Mouse (Mus musculus) adrenal gland, postnatal 0 days (tissue): Measurements from ENCODE around the gene Gpr157. TPM values are rescaled to one million over a fixed set of nuclear protein-coding genes. Genes with fewer than 3 reads are reported as not detected.
A peak's percentile ranks its signal among the peaks of the same experiment; 100 is the strongest.

Experiments used
- microRNA-seq: library from miRNA; unstranded; fragments of <30 nt; microRNA quantifications from one replicate; pipeline ENCODE4, GENCODE M21; 2016; ENCODE audit warnings: borderline replicate concordance; ENCODE audit not compliant: insufficient number of aligned reads
- polyA plus RNA-seq: library from polyadenylated mRNA; unstranded; fragments of >200 nt; fragmentation: Nextera tagmentation; extraction: Ambion mirVana; gene quantifications from 2 replicates; pipeline ENCODE4 v1.2.1, GENCODE M21; 2015

Gpr157 gene
- 0.87 and 0.91 TPM in 2 replicates for polyA plus RNA-seq

GRCm38 (mm10) chr4:150087161-150087889 lies at the start of gene Gpr157:
TSS of gene Gpr157 (plus strand) at chr4:150087365.

GRCm38 (mm10) chr4:150119055-150119454 lies 31.9 kb downstream of the Gpr157 start, which contains the start of gene Slc2a5:
TSS of gene Slc2a5 (plus strand) at chr4:150119283.

Small RNA genes within 50 kb of the gene (microRNA-seq; reads per million reads assigned to microRNA genes)
- gene Mir34a: 105 reads per million, percentile 44 among the genes with 10 or more reads in this experiment

Other genes starting within 250 kb of the Gpr157 start
- gene Spsb1, start 132.3 kb upstream of the Gpr157 start, polyA plus RNA-seq: 25.2 and 38.9 TPM in 2 replicates
- 27.3 and 28.3 TPM in 2 replicates for gene H6pd, start 78.3 kb upstream of the Gpr157 start, polyA plus RNA-seq
- 0.62 and 1.3 TPM in 2 replicates for gene Slc2a5, start 31.9 kb downstream of the Gpr157 start, polyA plus RNA-seq
- gene Slc2a7, start 61.6 kb downstream of the Gpr157 start, polyA plus RNA-seq: not detected in 2 replicates
- gene Car6, start 114.0 kb downstream of the Gpr157 start, polyA plus RNA-seq: not detected in 2 replicates
- 613 and 1,135 TPM in 2 replicates for gene Eno1, start 149.4 kb downstream of the Gpr157 start, polyA plus RNA-seq
- 34.1 and 41.2 TPM in 2 replicates for gene Rere, start 194.3 kb downstream of the Gpr157 start, polyA plus RNA-seq